Mouse (Mus musculus) G1E (cell line): ENCODE data around the gene Fez2. TPM values are rescaled to one million over a fixed set of nuclear protein-coding genes. Genes with fewer than 3 reads are reported as not detected.

Source experiments
- ATAC-seq: 2 replicates; pipeline ENCODE4 v1.8.0; 2016; ENCODE audit warnings: mild to moderate bottlenecking; ENCODE audit not compliant: insufficient number of reproducible peaks, poor library complexity, low FRiP score, severe bottlenecking; ENCODE audit errors: extremely low read depth
- DNase-seq: peaks from one replicate; pipeline ENCODE4 v3.0.0; 2012; ENCODE audit warnings: low spot score
- H3K27me3 ChIP-seq: 2 replicates; pipeline ENCODE4 v1.6.1; 2012; ENCODE audit warnings: mild to moderate bottlenecking, low read length, inconsistent platforms; ENCODE audit not compliant: insufficient read depth
- H3K36me3 ChIP-seq: replicated peaks from 2 replicates; pipeline ENCODE3; 2012; ENCODE audit warnings: mild to moderate bottlenecking, inconsistent platforms
- H3K4me1 ChIP-seq: 2 replicates; pipeline ENCODE4 v1.6.1; 2012; ENCODE audit warnings: low read depth, low read length, inconsistent platforms, mixed read lengths; ENCODE audit not compliant: insufficient read depth
- H3K4me3 ChIP-seq: 2 replicates; pipeline ENCODE4 v1.5.1; 2012; ENCODE audit warnings: low read depth, mild to moderate bottlenecking, inconsistent platforms, low read length, moderate library complexity, mixed read lengths
- H3K9me3 ChIP-seq: replicated peaks from 2 replicates; pipeline ENCODE4 v1.6.1; 2012; ENCODE audit warnings: inconsistent platforms
- CTCF ChIP-seq: IDR thresholded peaks from 2 replicates; pipeline ENCODE4 v1.5.1; 2012; ENCODE audit warnings: low read depth, low read length, inconsistent platforms, mixed read lengths
- GATA1 ChIP-seq: IDR thresholded peaks from 2 replicates; pipeline ENCODE4 v1.6.1; 2012; ENCODE audit warnings: borderline replicate concordance, low read length, inconsistent platforms, mixed read lengths
- GATA2 ChIP-seq: IDR thresholded peaks from 2 replicates; pipeline ENCODE4 v1.6.1; 2012; ENCODE audit warnings: low read depth, low read length, inconsistent platforms, borderline replicate concordance
- POLR2AphosphoS5 ChIP-seq: IDR thresholded peaks from 2 replicates; pipeline ENCODE4 v1.6.1; 2012; ENCODE audit warnings: low read depth, low read length, inconsistent platforms; ENCODE audit not compliant: insufficient replicate concordance
- TAL1 ChIP-seq: conservative IDR thresholded peaks from 2 replicates; pipeline ENCODE4 v1.6.1; 2012; ENCODE audit warnings: low read depth, low read length, inconsistent platforms, mixed read lengths
- polyA plus RNA-seq: library from polyadenylated mRNA; stranded (reverse); fragments of >175 nt; gene quantifications from 2 replicates; pipeline ENCODE4 v1.2.3, GENCODE M21; 2012
- total RNA-seq, 2 experiments: library from RNA; stranded (forward) in 1 of 2; stranded (reverse) in 1 of 2; fragments of 200-1000 nt in 1 of 2; fragments of >200 nt in 1 of 2; fragmentation: Nextera tagmentation in 1 of 2; gene quantifications; 2 replicates each; pipeline ENCODE4 v1.2.3; 2014 to 2017

Fez2 gene
- total and polyA plus RNA-seq, 3 experiments = 3.1 to 14.6 (median 9.3) TPM

DNA sequence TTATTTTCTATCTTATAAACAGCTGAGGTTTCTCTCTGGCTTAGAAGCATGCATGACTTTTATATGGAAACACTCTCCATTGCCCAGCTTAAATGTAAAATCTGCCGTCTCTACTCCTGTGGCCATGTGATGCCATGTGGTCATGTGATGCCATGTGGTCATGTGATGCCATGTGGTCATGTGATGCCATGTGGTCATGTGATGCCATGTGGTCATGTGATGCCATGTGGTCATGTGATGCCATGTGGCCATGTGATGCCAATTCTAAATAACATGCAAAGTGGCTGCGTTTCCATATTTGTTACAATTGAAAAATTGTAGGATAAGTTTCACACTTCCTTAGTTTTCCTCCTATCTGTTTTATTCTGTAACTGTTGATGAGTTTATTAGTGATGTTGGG, 22.8 kb upstream of the Fez2 start:
- Histone ChIP-seq H3K36me3 (no peaks in the 10 kb centered on the region), H3K27me3 (peaks cover 5% of the 10 kb centered on the region), H3K4me3 (no peak overlapping the region), H3K4me1 (no peaks in the 10 kb centered on the region), H3K9me3 (no peaks in the 10 kb centered on the region)
- no peak for TF ChIP-seq TAL1
- no peak for TF ChIP-seq GATA2
- no peak for TF ChIP-seq CTCF
- no peak for TF ChIP-seq GATA1
- TF ChIP-seq POLR2AphosphoS5 = no peak
- DNase-seq (no peak), ATAC-seq (no peak)

DNA sequence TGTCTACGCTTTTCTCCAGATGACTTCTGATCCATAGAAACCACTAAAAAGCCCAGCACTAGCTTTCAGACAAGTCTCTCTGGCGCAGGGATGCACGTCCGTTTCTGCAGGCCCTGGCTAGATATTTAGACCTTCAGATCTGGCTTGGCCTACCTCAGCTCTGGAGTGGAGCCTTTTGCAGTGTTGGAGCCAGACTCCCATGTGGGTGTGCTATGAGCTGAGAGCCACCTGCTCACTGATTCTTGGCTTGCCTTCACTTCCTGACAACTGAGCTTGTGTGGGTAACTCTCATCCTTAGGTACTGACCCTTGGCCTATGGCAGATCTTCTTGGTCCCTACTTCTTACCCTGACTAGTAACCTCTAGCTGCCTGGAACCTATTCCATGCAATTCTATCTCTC, 19.2 kb upstream of the Fez2 start:
- no peak for ATAC-seq
- H3K4me3 ChIP-seq = no peak overlapping the region
- H3K4me1 ChIP-seq = no peaks in the 10 kb centered on the region
- DNase-seq = no peak
- TF ChIP-seq GATA1 = no peak
- TF ChIP-seq TAL1 = no peak
- no peak for TF ChIP-seq POLR2AphosphoS5
- no peak for TF ChIP-seq CTCF
- TF ChIP-seq GATA2 = no peak
- peaks cover 12% of the 10 kb centered on the region for H3K27me3 ChIP-seq
- no peaks in the 10 kb centered on the region for H3K36me3 ChIP-seq
- H3K9me3 ChIP-seq = no peaks in the 10 kb centered on the region

DNA sequence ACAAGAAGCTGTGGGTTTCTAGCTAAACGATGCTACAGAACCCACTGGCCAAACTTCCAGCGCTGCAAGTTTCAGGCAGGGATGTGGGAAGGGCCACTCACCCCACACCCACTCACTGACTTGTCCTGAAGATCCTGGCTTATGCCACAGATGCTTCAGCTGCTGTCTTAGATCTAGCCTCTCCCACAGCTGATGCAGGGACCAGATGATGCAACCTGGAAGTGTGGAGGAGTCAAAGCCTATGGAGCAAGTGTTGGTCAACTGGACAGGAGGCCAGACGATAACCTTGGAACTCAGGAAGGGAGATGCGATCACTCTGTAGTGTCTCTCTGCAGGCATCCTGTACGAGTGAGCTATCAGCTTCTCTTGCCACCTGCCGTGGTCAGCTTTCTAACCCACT, 17.7 kb upstream of the Fez2 start:
- Histone ChIP-seq H3K36me3 (no peaks in the 10 kb centered on the region), H3K4me3 (no peak overlapping the region), H3K27me3 (peaks cover 12% of the 10 kb centered on the region), H3K4me1 (no peaks in the 10 kb centered on the region), H3K9me3 (no peaks in the 10 kb centered on the region)
- TF ChIP-seq CTCF (no peak), POLR2AphosphoS5 (no peak), TAL1 (no peak), GATA2 (no peak), GATA1 (no peak)
- ATAC-seq (no peak), DNase-seq (no peak)

DNA sequence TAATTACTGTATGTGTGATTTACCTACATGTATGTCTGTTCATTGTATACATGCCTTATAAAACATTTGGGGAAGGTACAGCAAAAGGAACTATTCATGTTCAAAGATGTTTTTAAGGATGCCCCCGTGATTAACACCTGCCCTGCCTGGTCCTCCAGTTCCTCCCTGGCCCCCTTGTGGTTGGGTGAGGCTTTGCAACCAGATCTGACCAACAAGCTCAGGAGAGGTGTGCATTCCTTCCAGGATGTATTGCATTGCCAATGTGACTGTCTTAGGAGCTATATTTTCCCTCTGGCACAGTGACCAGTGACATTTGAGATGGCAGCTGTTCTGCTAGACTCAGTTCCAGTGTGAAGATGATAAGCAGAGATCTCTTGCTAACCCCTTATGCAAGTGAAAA, 16.8 kb upstream of the Fez2 start:
- no peaks in the 10 kb centered on the region for H3K9me3 ChIP-seq
- peaks cover 12% of the 10 kb centered on the region for H3K27me3 ChIP-seq
- DNase-seq (peak; percentile 33), ATAC-seq (peak; percentile 65; the same call in 1 of the 2 replicates)
- TF ChIP-seq CTCF (peak; percentile 85), POLR2AphosphoS5 (no peak)
- H3K4me3 ChIP-seq = no peak overlapping the region
- H3K4me1 ChIP-seq = no peaks in the 10 kb centered on the region
- no peaks in the 10 kb centered on the region for H3K36me3 ChIP-seq

DNA sequence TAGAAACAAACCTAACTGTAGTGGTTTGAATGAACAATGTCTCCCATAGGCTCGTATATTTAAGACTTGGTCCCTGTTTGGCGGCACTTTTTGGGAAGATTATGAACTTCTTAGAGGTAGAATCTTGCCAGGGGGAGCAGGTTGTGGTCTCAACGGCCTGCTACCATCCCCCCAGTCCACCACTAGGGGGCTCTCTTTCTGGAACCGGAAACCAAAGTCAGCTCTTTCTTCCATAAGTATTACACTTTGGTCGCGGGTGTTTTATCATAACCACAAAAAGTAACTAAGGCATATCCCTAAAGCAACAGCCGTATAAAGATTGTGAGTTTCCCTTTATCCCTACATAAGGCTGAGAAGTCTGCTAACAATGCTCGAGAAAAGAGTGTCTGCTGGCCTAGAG, 12.4 kb upstream of the Fez2 start:
- H3K27me3 ChIP-seq = peaks cover 10% of the 10 kb centered on the region
- TF ChIP-seq TAL1 = no peak
- peak; percentile 25; the same call in 1 of the 2 replicates for TF ChIP-seq CTCF
- no peak overlapping the region for H3K4me3 ChIP-seq
- ATAC-seq (no peak), DNase-seq (peak; percentile 12)
- H3K36me3 ChIP-seq = no peaks in the 10 kb centered on the region
- no peaks in the 10 kb centered on the region for H3K4me1 ChIP-seq
- H3K9me3 ChIP-seq = 0 out of 2 replicates have a peak, but pooled peaks cover 3% of the 10 kb centered on the region

DNA sequence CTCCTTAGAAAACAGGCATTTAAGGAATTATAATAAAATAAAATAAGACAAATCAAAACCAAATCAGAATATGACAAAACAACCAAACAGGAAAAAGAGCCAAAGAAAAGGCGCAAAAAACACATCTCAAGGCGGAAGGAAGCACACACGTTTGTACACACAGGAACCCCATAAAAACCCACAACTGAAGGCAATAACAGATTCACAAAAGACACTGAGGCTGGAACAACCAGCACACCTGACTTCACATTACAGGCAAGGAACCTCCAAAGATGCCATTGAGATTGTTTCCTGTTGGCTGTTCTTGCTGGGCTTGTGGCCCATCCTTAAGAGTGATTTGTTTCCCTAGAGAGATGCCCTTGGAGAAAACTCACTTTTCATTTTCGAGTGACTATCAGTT, 11.1 kb upstream of the Fez2 start:
- Histone ChIP-seq H3K9me3 (0 out of 2 replicates have a peak, but pooled peaks cover 3% of the 10 kb centered on the region), H3K27me3 (peaks cover 14% of the 10 kb centered on the region), H3K4me1 (no peaks in the 10 kb centered on the region), H3K36me3 (no peaks in the 10 kb centered on the region), H3K4me3 (no peak overlapping the region)
- ATAC-seq (no peak), DNase-seq (no peak)
- no peak for TF ChIP-seq GATA2
- no peak for TF ChIP-seq POLR2AphosphoS5
- no peak for TF ChIP-seq CTCF
- no peak for TF ChIP-seq TAL1
- no peak for TF ChIP-seq GATA1

DNA sequence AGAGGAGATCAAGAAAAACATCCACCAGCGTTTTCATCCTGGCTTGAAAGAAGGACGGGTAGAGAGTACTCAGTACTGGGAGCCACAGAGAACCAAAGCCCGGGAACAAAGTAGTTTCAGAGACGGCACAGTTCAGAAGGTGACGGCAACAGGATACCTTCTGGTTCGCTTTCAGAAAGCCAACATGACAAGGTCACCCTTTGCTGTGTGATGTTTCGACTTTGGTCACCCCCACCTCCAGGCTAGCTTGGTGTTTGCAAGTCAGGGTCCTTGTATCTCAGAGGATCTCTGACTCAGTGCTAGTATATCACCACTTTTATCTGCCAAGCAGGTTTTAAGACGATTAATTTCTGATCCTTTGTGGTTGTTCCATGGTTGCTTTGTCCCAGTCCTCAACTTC, 7.1 kb upstream of the Fez2 start:
- TF ChIP-seq CTCF (no peak), TAL1 (no peak), GATA1 (no peak), POLR2AphosphoS5 (no peak), GATA2 (no peak)
- no peaks in the 10 kb centered on the region for H3K36me3 ChIP-seq
- peaks cover 25% of the 10 kb centered on the region for H3K27me3 ChIP-seq
- H3K4me3 ChIP-seq = no peak overlapping the region
- 0 out of 2 replicates have a peak, but pooled peaks cover 3% of the 10 kb centered on the region for H3K9me3 ChIP-seq
- H3K4me1 ChIP-seq = no peaks in the 10 kb centered on the region
- no peak for DNase-seq
- ATAC-seq = no peak
